Mouse (Mus musculus) CH12.LX (cell line): Measurements from ENCODE around the gene Sar1b. TPM values are rescaled to one million over a fixed set of nuclear protein-coding genes. Genes with fewer than 3 reads are reported as not detected.
A peak's percentile ranks its signal among the peaks of the same experiment; 100 is the strongest.

ENCODE experiments used
- DNase-seq: peaks from one replicate; pipeline ENCODE4 v3.0.0-alpha.2; 2013; ENCODE audit errors: extremely low read depth
- H3K27ac ChIP-seq: 2 replicates; pipeline ENCODE4 v1.5.1; 2012; ENCODE audit warnings: low read depth, mild to moderate bottlenecking, control low read depth, moderate library complexity; ENCODE audit not compliant: insufficient read depth
- H3K27me3 ChIP-seq: replicated peaks from 2 replicates; pipeline ENCODE3; 2012; ENCODE audit warnings: inconsistent platforms
- H3K36me3 ChIP-seq, 2 experiments: replicated peaks in 1 of 2; 2 replicates each; pipeline versions ENCODE3 to v1.6.1; 2012; ENCODE audit warnings: inconsistent platforms in 1 of 2, low read length in 1 of 2, mild to moderate bottlenecking in 1 of 2, mixed read lengths in 1 of 2, moderate library complexity in 1 of 2; ENCODE audit not compliant: control insufficient read depth in 1 of 2, insufficient read depth in 1 of 2
- H3K4me1 ChIP-seq, 2 experiments: 2 replicates each; pipeline ENCODE4 v1.6.1; 2012; ENCODE audit warnings: inconsistent platforms in 1 of 2, moderate library complexity in 1 of 2; ENCODE audit not compliant: insufficient read depth in 2 of 2, control insufficient read depth in 1 of 2
- H3K4me2 ChIP-seq: 2 replicates; pipeline ENCODE4 v1.6.1; 2012; ENCODE audit warnings: low read depth, mild to moderate bottlenecking, control low read depth; ENCODE audit not compliant: poor library complexity, insufficient read depth, severe bottlenecking
- H3K4me3 ChIP-seq, 3 experiments: fragments of 150-350 bp in 1 of 3; sonication (generic) in 1 of 3; replicated peaks in 1 of 3; 2 replicates each; pipeline versions ENCODE3 to v1.5.1; 2011 to 2012; ENCODE audit warnings: low read depth in 2 of 3, low read length in 2 of 3, mild to moderate bottlenecking in 2 of 3, moderate library complexity in 2 of 3, control low read depth in 1 of 3, improper control_type of control experiment in 1 of 3, inconsistent platforms in 1 of 3, mixed read lengths in 1 of 3; ENCODE audit not compliant: poor library complexity in 1 of 3
- H3K79me2 ChIP-seq: replicated peaks from 2 replicates; pipeline ENCODE4 v1.6.1; 2012; ENCODE audit warnings: mild to moderate bottlenecking, moderate library complexity; ENCODE audit not compliant: control insufficient read depth, poor library complexity, insufficient read depth, severe bottlenecking; ENCODE audit errors: extremely low read depth
- H3K9ac ChIP-seq: 2 replicates; pipeline ENCODE4 v1.6.1; 2012; ENCODE audit warnings: low read depth, mild to moderate bottlenecking, control low read depth, moderate library complexity; ENCODE audit not compliant: insufficient read depth
- H3K9me3 ChIP-seq: replicated peaks from 2 replicates; pipeline ENCODE3; 2012; ENCODE audit warnings: low read length, inconsistent platforms, mixed read lengths
- BHLHE40 ChIP-seq: IDR thresholded peaks from 2 replicates; pipeline ENCODE4 v1.6.1; 2011; ENCODE audit warnings: mild to moderate bottlenecking, low read depth, low read length, improper control_type of control experiment
- CHD1 ChIP-seq: IDR thresholded peaks from 2 replicates; pipeline ENCODE4 v1.6.1; 2012; ENCODE audit warnings: low read depth, low read length, improper control_type of control experiment, inconsistent platforms
- ETS1 ChIP-seq: conservative IDR thresholded peaks from 2 replicates; pipeline ENCODE4 v1.6.1; 2012; ENCODE audit warnings: low read depth, mild to moderate bottlenecking, inconsistent platforms, low read length, improper control_type of control experiment, moderate library complexity
- IRF4 ChIP-seq: IDR thresholded peaks from 2 replicates; pipeline ENCODE4 v1.6.1; 2014; ENCODE audit warnings: low read depth, mild to moderate bottlenecking, inconsistent platforms, low read length, improper control_type of control experiment
- JUN ChIP-seq: IDR thresholded peaks from 2 replicates; pipeline ENCODE4 v1.6.1; 2011; ENCODE audit warnings: low read depth, mild to moderate bottlenecking, low read length, improper control_type of control experiment, moderate library complexity; ENCODE audit not compliant: insufficient read depth
- MAZ ChIP-seq: IDR thresholded peaks from 2 replicates; pipeline ENCODE4 v1.6.1; 2012; ENCODE audit warnings: low read depth, mild to moderate bottlenecking, inconsistent platforms, low read length, improper control_type of control experiment, moderate library complexity
- MYC ChIP-seq: IDR thresholded peaks from 2 replicates; pipeline ENCODE4 v1.6.1; 2011; ENCODE audit warnings: low read depth, mild to moderate bottlenecking, improper control_type of control experiment, low read length
- NELFE ChIP-seq: IDR thresholded peaks from 2 replicates; pipeline ENCODE4 v1.6.1; 2011; ENCODE audit warnings: low read depth, low read length, improper control_type of control experiment
- POLR2AphosphoS2 ChIP-seq: IDR thresholded peaks from 2 replicates; pipeline ENCODE4 v1.6.1; 2011; ENCODE audit warnings: low read depth, low read length, improper control_type of control experiment
- RAD21 ChIP-seq: IDR thresholded peaks from 2 replicates; pipeline ENCODE4 v1.6.1; 2011; ENCODE audit warnings: low read depth, mild to moderate bottlenecking, low read length, improper control_type of control experiment, moderate library complexity
- RCOR1 ChIP-seq: conservative IDR thresholded peaks from 2 replicates; pipeline ENCODE4 v1.6.1; 2012; ENCODE audit warnings: low read depth, mild to moderate bottlenecking, inconsistent platforms, low read length, improper control_type of control experiment
- SMC3 ChIP-seq: IDR thresholded peaks from 2 replicates; pipeline ENCODE4 v1.6.1; 2011; ENCODE audit warnings: low read depth, low read length, improper control_type of control experiment
- USF1 ChIP-seq: IDR thresholded peaks from 2 replicates; pipeline ENCODE4 v1.6.1; 2014; ENCODE audit warnings: low read depth, mild to moderate bottlenecking, inconsistent platforms, low read length, improper control_type of control experiment
- ZC3H11A ChIP-seq: IDR thresholded peaks from 2 replicates; pipeline ENCODE4 v1.6.1; 2012; ENCODE audit warnings: low read depth, mild to moderate bottlenecking, inconsistent platforms, low read length, improper control_type of control experiment
- ZKSCAN1 ChIP-seq: IDR thresholded peaks from 2 replicates; pipeline ENCODE4 v1.6.1; 2012; ENCODE audit warnings: low read depth, inconsistent platforms, low read length, improper control_type of control experiment, borderline replicate concordance
- ZMIZ1 ChIP-seq: IDR thresholded peaks from 2 replicates; pipeline ENCODE4 v1.6.1; 2012; ENCODE audit warnings: low read depth, mild to moderate bottlenecking, inconsistent platforms, low read length, improper control_type of control experiment
- ZNF384 ChIP-seq: IDR thresholded peaks from 2 replicates; pipeline ENCODE4 v1.6.1; 2012; ENCODE audit warnings: low read depth, low read length, improper control_type of control experiment, inconsistent platforms
- dilution Hi-C: fragments of 300-500 bp; cut with MboI; formaldehyde crosslinking; loops from 2 replicates; pipeline ENCODE4 v1.14.3; 2020; ENCODE audit warnings: low sequenced_read_pairs; ENCODE audit not compliant: extremely low pct_unique_long_range_greater_than_20kb, extremely low pct_ligation_motif_present
- in situ Hi-C: fragments of 300-500 bp; cut with MboI; formaldehyde crosslinking; loops from 3 replicates; pipeline ENCODE4 v1.14.3; 2019; ENCODE audit warnings: low sequenced_read_pairs, low pct_ligation_motif_present, low pct_unique_long_range_greater_than_20kb, mixed read lengths
- polyA plus RNA-seq: library from polyadenylated mRNA; unstranded; fragments of >175 nt; gene quantifications from 2 replicates; pipeline ENCODE4 v1.2.1, GENCODE M21; 2012; ENCODE audit warnings: low read depth; ENCODE audit not compliant: insufficient read length
- total RNA-seq, 2 experiments: library from RNA; depleted of rRNA; stranded (reverse); fragments of 300-350 nt in 1 of 2; fragments of >200 nt in 1 of 2; gene quantifications; 2 replicates each; pipeline ENCODE4 v1.2.3; 2012 to 2014

The Sar1b gene
- total and polyA plus RNA-seq, 3 experiments, result 79.3 to 258 (median 171) TPM

GRCm38 (mm10) chr11:51775507-51775906, 12.0 kb downstream of the Sar1b start:
- H3K27me3 ChIP-seq, result no peaks in the 10 kb centered on the region
- in situ Hi-C loops, result no loop called here
- no peak overlapping the region for H3K4me3 ChIP-seq
- H3K4me2 ChIP-seq, result no peak overlapping the region
- H3K9me3 ChIP-seq, result peaks cover 11% of the 10 kb centered on the region
- TF ChIP-seq POLR2AphosphoS2 (no peak), BHLHE40 (no peak), CHD1 (no peak), ZNF384 (no peak), ZKSCAN1 (no peak), ETS1 (no peak), MAZ (no peak), MYC (no peak)
- TF ChIP-seq, all 38 proteins: peak for 0
- no peak overlapping the region for H3K27ac ChIP-seq
- H3K36me3 ChIP-seq, result peaks cover 22 to 90% of the 10 kb centered on the region in 2 experiments
- no peak for DNase-seq
- H3K79me2 ChIP-seq, result peaks cover 43% of the 10 kb centered on the region
- no peak overlapping the region for H3K9ac ChIP-seq
- H3K4me1 ChIP-seq, result no peaks in the 10 kb centered on the region
- dilution Hi-C loops, result no loop called here

- Histone ChIP-seq H3K9ac (no peak overlapping the region), H3K79me2 (peaks cover 24% of the 10 kb centered on the region), H3K4me2 (no peak overlapping the region), H3K27ac (no peak overlapping the region), H3K4me1 (no peaks in the 10 kb centered on the region), H3K27me3 (no peaks in the 10 kb centered on the region), H3K4me3 (no peak overlapping the region), H3K36me3 (peaks cover 33 to 89% of the 10 kb centered on the region in 2 experiments), H3K9me3 (peaks cover 8% of the 10 kb centered on the region)
- dilution Hi-C loops, result no loop called here
- in situ Hi-C loops, result no loop called here
- DNase-seq, result no peak
- TF ChIP-seq SMC3, result no peak
- no peak for TF ChIP-seq JUN
- no peak for TF ChIP-seq ZC3H11A
- no peak for TF ChIP-seq USF1
- TF ChIP-seq ZMIZ1, result no peak
- no peak for TF ChIP-seq RAD21
These were observed 14.0 kb downstream of the Sar1b start for GRCm38 (mm10) chr11:51777478-51777877.

- Histone ChIP-seq H3K4me2 (no peak overlapping the region), H3K4me3 (no peak overlapping the region), H3K27ac (no peak overlapping the region), H3K27me3 (no peaks in the 10 kb centered on the region), H3K4me1 (no peaks in the 10 kb centered on the region), H3K79me2 (peaks cover 2% of the 10 kb centered on the region; the same call in 1 of the 2 replicates), H3K9me3 (peaks cover 5% of the 10 kb centered on the region), H3K9ac (no peak overlapping the region), H3K36me3 (peaks cover 48 to 85% of the 10 kb centered on the region in 2 experiments)
- DNase-seq, result no peak
- in situ Hi-C loops, result no loop called here
- TF ChIP-seq RCOR1, result no peak
- TF ChIP-seq SMC3, result no peak
- TF ChIP-seq BHLHE40, result 0 out of 2 replicates have a peak, but pooled peaks have one; percentile 13
- TF ChIP-seq NELFE, result no peak
- TF ChIP-seq IRF4, result no peak
- dilution Hi-C loops, result no loop called here
These were observed 17.3 kb downstream of the Sar1b start for GRCm38 (mm10) chr11:51780773-51781267.
